Mouse (Mus musculus): ENCODE data around the gene Scnm1.

- no peak for TF ChIP-seq CTCF (IDR thresholded peaks at IDR 0.05; ENCODE audit: borderline replicate concordance, insufficient read depth, low read length)
- no peak for TF ChIP-seq POLR2A (IDR thresholded peaks at IDR 0.05; ENCODE audit: low read depth, low read length)
These were observed 20.1 kb upstream of the Scnm1 start for GRCm38 (mm10) chr3:95153874-95154273.
